Mouse (Mus musculus) stomach, embryonic 15.5 days (tissue): ENCODE data around the gene Enthd1. TPM values are rescaled to one million over a fixed set of nuclear protein-coding genes. Genes with fewer than 3 reads are reported as not detected.
"Not testable (repeated sequence)": the region's sequence is repeated elsewhere in the genome, so short reads cannot be mapped to it uniquely, and the experiment has no call there.

ENCODE experiments used
- ATAC-seq: fragments of 200-750 bp; cut with Nextera tagmentation; 2 replicates; pipeline ENCODE4 v1.8.0; 2017; ENCODE audit warnings: low read depth, moderate number of reproducible peaks, moderate TSS enrichment; ENCODE audit not compliant: insufficient read depth, low FRiP score
- H3K27ac ChIP-seq: fragments of 300-500 bp; sonication (generic); 2 replicates; pipeline ENCODE4 v1.5.1; 2015; ENCODE audit warnings: mild to moderate bottlenecking, inconsistent platforms
- H3K27me3 ChIP-seq: fragments of 300-500 bp; sonication (generic); replicated peaks from 2 replicates; pipeline ENCODE4 v1.6.1; 2015; ENCODE audit warnings: inconsistent platforms
- H3K36me3 ChIP-seq: fragments of 300-500 bp; sonication (generic); 2 replicates; pipeline ENCODE4 v1.6.1; 2015; ENCODE audit warnings: inconsistent platforms
- H3K4me1 ChIP-seq: fragments of 300-500 bp; sonication (generic); 2 replicates; pipeline ENCODE4 v1.6.1; 2015; ENCODE audit warnings: inconsistent platforms
- H3K4me2 ChIP-seq: fragments of 300-500 bp; sonication (generic); 2 replicates; pipeline ENCODE4 v1.6.1; 2015; ENCODE audit warnings: mild to moderate bottlenecking, inconsistent platforms
- H3K4me3 ChIP-seq: fragments of 300-500 bp; sonication (generic); replicated peaks from 2 replicates; pipeline ENCODE4 v1.5.1; 2015; ENCODE audit warnings: inconsistent platforms
- H3K9ac ChIP-seq: fragments of 300-500 bp; sonication (generic); 2 replicates; pipeline ENCODE4 v1.6.1; 2015; ENCODE audit warnings: inconsistent platforms
- H3K9me3 ChIP-seq: fragments of 300-500 bp; sonication (generic); 2 replicates; pipeline ENCODE4 v1.6.1; 2016; ENCODE audit warnings: inconsistent platforms
- WGBS: fragments of 180-500 bp; shearing (Covaris S2); methylation state at CpG from one replicate; pipeline ENCODE4 v1.1.7; 2015; 5-methylcytosine and 5-hydroxymethylcytosine counted together
- polyA plus RNA-seq: library from polyadenylated mRNA; unstranded; fragments of >200 nt; fragmentation: Nextera tagmentation; extraction: Ambion mirVana; gene quantifications from 2 replicates; pipeline ENCODE4 v1.2.1, GENCODE M21; 2015

Gene Enthd1
- polyA plus RNA-seq, 1 experiment from 2014 or later: not detected

DNA sequence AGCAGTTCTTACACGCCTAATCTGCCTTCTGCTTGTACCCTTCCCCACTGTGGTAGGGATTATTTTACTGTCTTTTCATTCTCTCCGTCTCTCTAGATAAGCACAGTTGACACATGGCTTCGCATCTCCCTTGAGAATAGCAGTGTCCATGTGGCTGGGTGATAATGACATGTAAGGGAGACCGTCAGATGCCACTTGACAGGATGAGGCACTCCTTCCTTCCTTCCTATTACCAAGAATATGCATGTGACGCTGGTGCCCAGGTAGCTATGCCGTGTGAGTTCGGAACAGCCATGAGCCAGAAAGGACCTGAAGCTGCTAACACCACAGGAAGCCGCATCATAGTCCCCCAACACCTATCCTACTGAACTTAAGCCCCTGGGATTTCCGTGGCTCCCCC lies 33.9 kb downstream of the Enthd1 start:
- Histone ChIP-seq H3K9ac (no peak overlapping the region), H3K4me3 (no peak overlapping the region), H3K4me1 (no peaks in the 10 kb centered on the region), H3K36me3 (no peaks in the 10 kb centered on the region), H3K27ac (no peak overlapping the region), H3K9me3 (no peaks in the 10 kb centered on the region), H3K4me2 (no peak overlapping the region), H3K27me3 (no peaks in the 10 kb centered on the region)
- ATAC-seq: no peak
- WGBS: 78% methylated on average over 9 of the region's 9 CpGs

DNA sequence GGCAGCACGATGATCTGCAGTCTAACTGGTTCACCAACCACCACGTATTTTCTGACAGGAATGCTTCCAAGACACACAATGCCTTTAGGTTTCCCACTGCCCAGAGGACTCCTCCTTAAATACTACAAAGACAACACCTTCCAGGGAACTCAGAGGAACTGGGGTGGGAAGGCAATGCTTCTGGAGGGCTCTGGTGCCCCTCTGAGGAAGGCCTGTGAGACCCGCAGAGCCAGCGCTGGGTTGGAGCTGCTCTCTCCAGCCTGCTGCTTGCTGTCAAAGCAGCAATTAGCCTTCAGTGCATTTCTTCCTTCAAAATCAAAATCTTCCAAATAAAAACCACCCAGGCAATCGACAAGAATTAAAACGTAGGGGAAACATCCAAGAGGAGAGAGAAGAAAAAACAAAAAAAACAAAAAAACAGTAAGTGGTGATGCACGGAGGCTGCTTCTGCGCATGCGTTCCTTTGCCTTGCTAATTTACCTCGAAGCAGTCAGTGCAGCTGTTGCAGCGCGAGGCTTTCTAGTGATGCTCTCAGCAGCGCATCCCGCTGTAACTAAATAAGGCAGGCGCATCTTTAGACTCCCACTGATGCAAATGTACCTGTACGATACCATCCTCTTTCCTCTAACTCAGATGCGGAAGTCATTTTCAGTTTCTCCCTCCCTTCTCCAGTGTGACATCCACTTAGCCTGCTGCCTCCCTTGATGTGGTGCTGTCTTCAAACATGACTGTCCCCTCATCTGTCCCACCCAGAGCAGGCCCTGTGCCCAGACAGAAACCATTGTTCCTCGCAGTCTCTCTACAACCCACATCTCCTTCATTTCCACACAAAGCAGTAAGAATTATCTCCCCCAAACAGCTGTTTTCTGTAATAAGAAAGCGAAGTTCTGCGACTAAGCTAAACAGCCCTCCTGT lies 34.7 kb downstream of the Enthd1 start:
- no peak for ATAC-seq
- H3K27ac ChIP-seq: no peak overlapping the region
- no peak overlapping the region for H3K4me3 ChIP-seq
- H3K36me3 ChIP-seq: no peaks in the 10 kb centered on the region
- H3K4me1 ChIP-seq: no peaks in the 10 kb centered on the region
- WGBS: 47% methylated on average over 20 of the region's 20 CpGs
- no peaks in the 10 kb centered on the region for H3K9me3 ChIP-seq
- no peak overlapping the region for H3K9ac ChIP-seq
- H3K27me3 ChIP-seq: no peaks in the 10 kb centered on the region
- H3K4me2 ChIP-seq: no peak overlapping the region

DNA sequence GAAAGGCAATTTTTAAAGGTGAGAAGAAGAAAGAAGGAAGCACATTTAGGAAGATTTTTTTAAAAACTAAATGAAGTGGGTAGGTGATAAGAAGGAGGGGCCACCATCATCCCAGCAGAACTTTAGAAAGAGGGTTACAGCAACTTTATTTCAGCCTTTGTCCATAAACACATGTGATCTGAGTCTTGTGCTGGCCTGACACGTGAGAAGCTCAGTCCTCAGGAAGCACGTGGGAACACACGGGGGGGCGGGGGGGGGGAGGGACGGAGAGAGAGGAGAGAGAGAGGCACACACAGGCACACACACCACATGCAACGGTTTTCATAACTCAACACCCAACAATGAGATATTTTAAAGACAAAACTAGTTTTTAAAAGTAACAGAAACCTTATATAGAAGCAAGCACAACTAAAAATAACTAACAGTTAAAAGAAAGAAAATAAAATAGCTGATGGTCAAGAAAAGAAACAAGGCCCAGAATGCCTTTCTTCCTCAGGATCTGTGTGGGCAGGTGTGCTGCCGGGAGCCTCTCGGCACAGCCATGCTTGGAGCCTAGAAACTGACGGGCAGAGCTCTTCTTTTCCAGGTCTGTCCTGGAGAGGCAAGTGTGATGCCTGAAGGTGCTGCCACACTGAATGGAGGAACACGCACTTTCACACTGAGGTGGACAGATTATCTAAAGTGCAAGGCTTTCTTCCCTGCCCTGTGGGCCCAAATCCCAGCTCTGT lies 43.1 kb downstream of the Enthd1 start:
- 30% methylated on average over 10 of the region's 10 CpGs for WGBS
- H3K36me3 ChIP-seq: no peaks in the 10 kb centered on the region
- no peak for ATAC-seq
- no peaks in the 10 kb centered on the region for H3K9me3 ChIP-seq
- no peak overlapping the region for H3K4me2 ChIP-seq
- H3K4me1 ChIP-seq: peaks cover 4% of the 10 kb centered on the region; the same call in 1 of the 2 replicates
- no peaks in the 10 kb centered on the region for H3K27me3 ChIP-seq
- no peak overlapping the region for H3K4me3 ChIP-seq
- no peak overlapping the region for H3K9ac ChIP-seq
- no peak overlapping the region for H3K27ac ChIP-seq

DNA sequence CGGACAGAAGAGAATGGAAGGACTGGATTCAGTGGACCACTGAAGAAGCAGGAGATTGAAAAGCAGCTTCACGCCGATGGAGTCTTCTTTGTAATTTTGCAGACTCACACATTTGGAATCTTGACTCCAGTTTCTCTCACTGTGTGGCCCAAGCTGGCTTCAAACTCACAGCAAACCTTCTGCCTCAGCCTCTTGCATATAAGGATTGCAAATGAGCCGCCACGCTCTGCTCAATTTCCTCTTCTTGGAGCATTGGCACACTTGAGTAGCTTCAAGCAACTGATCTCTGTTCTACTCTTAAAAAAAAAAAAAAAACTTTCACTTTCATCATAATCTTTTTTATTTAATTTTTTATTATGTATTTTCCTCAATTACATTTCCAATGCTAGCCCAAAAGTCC lies 45.0 kb downstream of the Enthd1 start:
- no peak overlapping the region for H3K27ac ChIP-seq
- no peak for ATAC-seq
- H3K9me3 ChIP-seq: no peaks in the 10 kb centered on the region
- 92% methylated on average over 5 of the region's 5 CpGs for WGBS
- no peak overlapping the region for H3K4me2 ChIP-seq
- H3K4me1 ChIP-seq: peaks cover 4% of the 10 kb centered on the region; the same call in 1 of the 2 replicates
- H3K9ac ChIP-seq: no peak overlapping the region
- no peaks in the 10 kb centered on the region for H3K36me3 ChIP-seq
- no peak overlapping the region for H3K4me3 ChIP-seq
- no peaks in the 10 kb centered on the region for H3K27me3 ChIP-seq

DNA sequence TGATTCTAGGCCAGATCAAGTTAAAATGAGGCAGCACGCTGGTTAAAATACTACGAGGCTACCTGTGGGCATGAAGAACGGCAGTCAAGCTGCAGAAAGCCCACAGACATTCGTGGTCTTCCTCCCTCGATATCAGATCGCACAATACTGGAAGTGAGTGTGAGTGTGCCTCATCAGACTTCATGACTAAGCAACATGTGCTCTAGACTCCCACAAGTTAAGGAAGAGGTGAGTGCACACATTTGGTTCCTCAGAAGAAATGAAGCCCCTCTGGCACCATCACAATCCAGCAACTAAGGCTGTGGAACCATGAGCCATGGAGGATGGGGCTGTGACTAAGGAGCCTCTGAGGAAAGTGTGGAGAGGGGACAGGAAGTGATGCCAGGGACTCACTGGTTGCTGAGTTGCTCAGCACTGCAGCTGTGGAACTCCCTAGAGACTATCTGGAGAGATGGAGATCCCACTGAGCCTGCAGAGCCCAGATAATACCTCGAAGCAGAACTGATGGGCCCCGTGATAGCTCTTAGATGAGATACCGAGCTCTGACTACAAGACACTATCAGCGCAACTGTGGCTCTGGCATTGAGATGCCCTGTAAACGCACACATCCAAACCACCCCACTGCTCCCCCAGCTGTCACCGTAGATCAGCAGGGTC lies 46.3 kb downstream of the Enthd1 start:
- ATAC-seq: 0 out of 2 replicates have a peak, but pooled peaks have one; percentile 39
- H3K9me3 ChIP-seq: no peaks in the 10 kb centered on the region
- H3K4me2 ChIP-seq: 0 out of 2 replicates have a peak overlapping the region, but pooled peaks have one; percentile 17
- no peaks in the 10 kb centered on the region for H3K36me3 ChIP-seq
- no peak overlapping the region for H3K9ac ChIP-seq
- H3K4me3 ChIP-seq: no peak overlapping the region
- H3K4me1 ChIP-seq: peaks cover 4% of the 10 kb centered on the region; the same call in 1 of the 2 replicates
- H3K27me3 ChIP-seq: no peaks in the 10 kb centered on the region
- H3K27ac ChIP-seq: no peak overlapping the region
- WGBS: 81% methylated on average over 12 of the region's 12 CpGs

DNA sequence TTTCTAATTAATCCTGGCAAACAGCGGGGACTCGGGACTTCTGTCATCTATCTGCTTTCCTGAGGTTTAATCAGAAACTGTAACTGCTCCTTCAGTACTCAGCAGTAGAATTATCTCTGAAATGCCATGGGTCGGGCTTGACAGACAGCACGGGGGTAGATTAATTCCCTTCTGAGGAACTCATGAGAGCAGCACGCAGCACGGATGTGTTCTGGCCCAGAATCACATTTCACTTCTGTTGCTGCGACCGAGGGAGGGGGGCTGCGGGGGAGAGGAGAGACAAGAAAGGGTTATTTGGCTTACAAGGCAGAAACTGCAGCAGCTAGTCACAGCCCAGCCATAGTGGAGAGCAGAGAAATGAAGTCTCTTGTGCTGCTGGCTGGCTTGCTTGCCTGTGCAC lies 47.0 kb downstream of the Enthd1 start:
- Histone ChIP-seq H3K9me3 (no peaks in the 10 kb centered on the region), H3K4me2 (peak overlapping the region; percentile 17; the same call in 1 of the 2 replicates), H3K9ac (no peak overlapping the region), H3K4me1 (peaks cover 4% of the 10 kb centered on the region; the same call in 1 of the 2 replicates), H3K36me3 (no peaks in the 10 kb centered on the region), H3K4me3 (no peak overlapping the region), H3K27me3 (no peaks in the 10 kb centered on the region), H3K27ac (no peak overlapping the region)
- no peak for ATAC-seq
- 27% methylated on average over 9 of the region's 9 CpGs for WGBS

DNA sequence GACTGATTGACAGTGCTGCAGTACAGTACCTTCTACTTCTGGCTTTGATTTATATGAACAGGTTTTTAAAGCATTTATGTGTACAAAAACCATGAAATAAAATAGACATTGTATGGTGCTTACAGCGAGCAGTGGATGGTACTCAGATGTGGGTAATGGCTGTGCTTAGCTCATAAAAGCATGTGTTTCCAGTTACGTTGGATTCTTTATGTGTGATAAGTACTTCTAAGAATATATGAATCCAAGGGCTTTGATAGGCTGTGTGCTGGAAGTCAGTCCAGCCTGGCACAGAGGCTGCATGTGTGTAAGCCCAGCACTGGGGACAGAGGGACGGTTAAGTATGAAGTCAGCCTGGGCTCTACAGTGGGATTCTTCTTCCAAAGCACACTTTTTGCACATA lies 48.4 kb downstream of the Enthd1 start:
- Histone ChIP-seq H3K27me3 (no peaks in the 10 kb centered on the region), H3K9me3 (no peaks in the 10 kb centered on the region), H3K9ac (no peak overlapping the region), H3K27ac (no peak overlapping the region), H3K36me3 (no peaks in the 10 kb centered on the region), H3K4me2 (no peak overlapping the region), H3K4me1 (peaks cover 4% of the 10 kb centered on the region; the same call in 1 of the 2 replicates), H3K4me3 (no peak overlapping the region)
- no peak for ATAC-seq
- whole genome bisulfite sequencing: 70% methylated on average over 3 of the region's 3 CpGs

DNA sequence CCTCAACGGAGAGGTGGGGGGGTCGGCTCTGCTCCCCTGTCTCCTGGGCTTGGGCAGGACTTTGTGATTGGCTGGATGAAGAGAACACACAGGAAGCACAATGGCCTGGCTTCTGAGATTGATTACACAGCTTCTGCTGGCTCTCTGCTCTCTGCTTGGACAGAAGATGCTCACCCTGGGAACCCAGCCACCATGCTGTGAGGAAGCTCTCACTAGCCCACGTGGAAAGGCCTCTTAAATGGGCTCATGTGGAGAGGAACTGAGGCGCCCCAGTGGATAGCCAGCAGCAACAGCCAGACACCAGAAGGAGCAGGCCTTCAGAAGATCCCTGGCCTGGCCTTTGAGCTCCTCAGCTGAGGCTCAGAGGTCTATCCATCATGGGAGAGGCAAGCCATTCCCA lies 59.9 kb downstream of the Enthd1 start:
- ATAC-seq: no peak
- no peak overlapping the region for H3K4me3 ChIP-seq
- H3K36me3 ChIP-seq: no peaks in the 10 kb centered on the region
- no peak overlapping the region for H3K27ac ChIP-seq
- H3K27me3 ChIP-seq: no peaks in the 10 kb centered on the region
- no peak overlapping the region for H3K9ac ChIP-seq
- WGBS: 32% methylated on average over 4 of the region's 4 CpGs
- no peak overlapping the region for H3K4me2 ChIP-seq
- no peaks in the 10 kb centered on the region for H3K4me1 ChIP-seq
- H3K9me3 ChIP-seq: no peaks in the 10 kb centered on the region

DNA sequence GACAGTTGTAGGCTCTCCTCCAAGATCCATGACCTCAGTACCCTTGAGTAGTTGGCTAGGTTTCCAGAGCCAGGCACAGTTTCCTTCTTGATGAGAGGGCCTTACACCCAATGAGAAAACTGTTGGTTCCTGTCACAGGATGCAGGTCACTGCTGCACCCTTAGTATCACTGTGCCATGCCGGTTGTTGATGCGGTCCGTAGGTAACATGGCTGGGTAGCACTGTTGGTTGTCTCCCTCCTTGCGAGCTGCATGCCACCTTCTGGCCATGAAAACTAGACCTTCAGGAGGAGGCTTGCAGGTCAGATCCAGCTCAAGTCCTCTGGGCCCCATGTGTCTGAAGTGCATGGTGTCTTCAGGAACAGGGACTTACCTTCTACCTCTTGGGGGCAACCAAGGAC lies 61.8 kb downstream of the Enthd1 start:
- H3K4me1 ChIP-seq, ATAC-seq, H3K27me3 ChIP-seq, H3K9me3 ChIP-seq, H3K27ac ChIP-seq, H3K9ac ChIP-seq, H3K4me2 ChIP-seq, H3K36me3 ChIP-seq, H3K4me3 ChIP-seq: not testable (repeated sequence)
- WGBS: 84% methylated on average over 4 of the region's 4 CpGs

DNA sequence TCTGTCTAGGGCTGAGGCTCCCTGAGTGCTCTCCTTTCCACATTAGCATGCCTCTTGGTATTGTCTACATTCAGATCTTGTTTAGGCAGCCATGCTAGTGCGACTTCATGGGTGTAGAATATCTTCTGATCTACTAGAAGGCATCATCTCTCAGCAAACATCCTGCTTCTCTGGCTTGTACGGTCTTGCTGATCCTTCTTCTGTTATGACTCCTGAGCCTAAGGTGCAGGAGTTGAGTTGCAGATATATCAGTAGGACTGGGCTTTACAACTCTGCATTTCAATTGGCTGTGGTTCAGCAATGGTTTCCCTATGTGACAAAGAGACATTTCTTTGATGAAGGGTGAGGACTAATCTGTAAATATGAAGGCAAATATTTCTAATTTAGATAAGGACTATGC lies 62.2 kb downstream of the Enthd1 start:
- Histone ChIP-seq H3K4me1 (no peaks in the 10 kb centered on the region), H3K36me3 (no peaks in the 10 kb centered on the region), H3K27ac (no peak overlapping the region), H3K9me3 (no peaks in the 10 kb centered on the region), H3K4me2 (no peak overlapping the region), H3K27me3 (no peaks in the 10 kb centered on the region), H3K4me3 (no peak overlapping the region), H3K9ac (no peak overlapping the region)
- WGBS: 72% methylated on average over 2 of the region's 2 CpGs
- no peak for ATAC-seq

DNA sequence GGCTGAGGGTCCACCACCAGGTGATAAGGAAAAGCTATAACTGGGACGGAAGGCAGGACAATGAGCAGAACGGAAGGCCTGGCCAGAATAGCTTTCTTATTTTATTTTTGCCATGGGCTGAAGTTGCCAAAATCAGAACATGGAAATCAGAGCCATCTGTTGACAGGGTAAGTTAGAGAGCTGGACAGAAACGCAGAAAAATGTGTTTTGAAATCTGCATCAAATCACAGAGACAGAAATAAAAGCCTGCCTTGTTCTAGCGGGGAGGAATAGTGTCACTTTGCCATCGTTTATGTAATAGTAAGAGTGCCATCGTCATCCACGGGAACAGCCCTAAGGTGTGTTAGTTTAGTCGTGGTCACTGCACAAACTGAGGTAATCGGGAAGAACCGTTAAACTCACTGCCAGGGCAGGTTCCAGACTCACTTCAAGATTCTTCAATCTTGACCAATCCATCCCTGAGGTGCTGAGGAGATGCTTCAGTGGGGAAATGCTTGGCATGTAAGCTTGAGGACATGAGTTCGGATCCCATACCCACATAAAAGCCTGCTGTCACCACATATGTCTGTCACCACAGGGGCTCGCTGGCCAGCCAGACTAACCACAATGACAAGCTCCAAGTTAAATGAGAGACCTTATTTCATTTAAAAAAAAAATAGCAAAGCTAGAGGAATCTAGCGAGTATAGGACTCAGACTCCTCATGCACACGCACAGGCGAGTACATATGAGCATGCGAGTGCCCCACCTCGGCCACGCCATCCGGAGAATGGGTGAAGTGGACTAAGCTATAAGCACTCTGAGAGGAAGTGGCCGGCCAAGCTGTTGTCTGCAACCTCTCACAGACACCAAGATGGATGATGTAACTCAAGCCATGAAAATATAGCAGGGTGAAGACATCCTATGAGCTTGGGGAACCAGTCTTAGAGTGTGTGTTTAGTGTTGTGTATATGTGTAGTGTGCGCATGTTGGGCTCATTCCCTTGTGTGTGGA lies 63.6 kb downstream of the Enthd1 start:
- no peak overlapping the region for H3K4me2 ChIP-seq
- H3K36me3 ChIP-seq: no peaks in the 10 kb centered on the region
- no peaks in the 10 kb centered on the region for H3K9me3 ChIP-seq
- no peak overlapping the region for H3K4me3 ChIP-seq
- WGBS: 81% methylated on average over 21 of the region's 21 CpGs
- no peaks in the 10 kb centered on the region for H3K4me1 ChIP-seq
- no peaks in the 10 kb centered on the region for H3K27me3 ChIP-seq
- no peak for ATAC-seq
- no peak overlapping the region for H3K27ac ChIP-seq
- H3K9ac ChIP-seq: no peak overlapping the region
